Mouse (Mus musculus) heart, adult 2 months (tissue): ENCODE measurements at regions not wholly inside any gene's neighbourhood (a gene's known extent, or its start where the extent isn't known, plus 50 kb on each side); places are given as distances from the start of the nearest gene placed in this dataset.
A peak's percentile ranks its signal among the peaks of the same experiment; 100 is the strongest.

Source experiments
- CTCF ChIP-seq: fragments of 200-600 bp; IDR thresholded peaks from 2 replicates; pipeline ENCODE4 v1.8.1; 2022; ENCODE audit warnings: antibody characterized with exemption, mild to moderate bottlenecking, moderate library complexity
- EP300 ChIP-seq: fragments of 200-500 bp; IDR thresholded peaks from 2 replicates; pipeline ENCODE4 v1.6.1; 2011; ENCODE audit warnings: low read depth, low read length, control low read depth; ENCODE audit not compliant: insufficient read depth

GRCm38 (mm10) chr11:31781605-31782004 is 90.4 kb upstream of the Cpeb4 start:
- TF ChIP-seq CTCF (no peak), EP300 (0 out of 2 replicates have a peak, but pooled peaks have one; percentile 11)
